Mouse (Mus musculus) limb, embryonic 14.5 days (tissue): ENCODE results near the gene Olfr652. TPM values are rescaled to one million over a fixed set of nuclear protein-coding genes. Genes with fewer than 3 reads are reported as not detected.

Experiments
- ATAC-seq: fragments of 200-750 bp; cut with Nextera tagmentation; 2 replicates; pipeline ENCODE4 v1.8.0; 2017; ENCODE audit warnings: low read depth, moderate number of reproducible peaks, moderate TSS enrichment; ENCODE audit not compliant: low FRiP score
- DNase-seq: peaks from one replicate; pipeline ENCODE4 v3.0.0-alpha.2; 2015; ENCODE audit warnings: low spot score
- H3K27ac ChIP-seq: fragments of 300-500 bp; sonication (generic); replicated peaks from 2 replicates; pipeline ENCODE4 v1.5.1; 2014; ENCODE audit warnings: low read depth, mild to moderate bottlenecking, low read length, moderate library complexity, mixed read lengths
- H3K27me3 ChIP-seq: fragments of 300-500 bp; sonication (generic); 2 replicates; pipeline ENCODE4 v1.6.1; 2014; ENCODE audit warnings: low read length, mixed read lengths; ENCODE audit not compliant: control insufficient read depth, insufficient read depth
- H3K36me3 ChIP-seq: fragments of 300-500 bp; sonication (generic); 2 replicates; pipeline ENCODE4 v1.6.1; 2014; ENCODE audit warnings: mild to moderate bottlenecking, low read length, moderate library complexity, mixed read lengths; ENCODE audit not compliant: control insufficient read depth, insufficient read depth
- H3K4me1 ChIP-seq: fragments of 300-500 bp; sonication (generic); 2 replicates; pipeline ENCODE4 v1.6.1; 2014; ENCODE audit warnings: antibody characterized with exemption, low read length, mixed read lengths; ENCODE audit not compliant: control insufficient read depth, insufficient read depth
- H3K4me2 ChIP-seq: fragments of 300-500 bp; sonication (generic); replicated peaks from 2 replicates; pipeline ENCODE4 v1.6.1; 2014; ENCODE audit warnings: low read depth, mild to moderate bottlenecking, low read length, moderate library complexity; ENCODE audit not compliant: severe bottlenecking
- H3K4me3 ChIP-seq: fragments of 300-500 bp; sonication (generic); replicated peaks from 2 replicates; pipeline ENCODE4 v1.5.1; 2014; ENCODE audit warnings: low read length
- H3K9ac ChIP-seq: fragments of 300-500 bp; sonication (generic); 2 replicates; pipeline ENCODE4 v1.6.1; 2014; ENCODE audit warnings: mild to moderate bottlenecking, low read depth, low read length, moderate library complexity; ENCODE audit not compliant: severe bottlenecking
- H3K9me3 ChIP-seq: fragments of 300-500 bp; sonication (generic); 2 replicates; pipeline ENCODE4 v1.6.1; 2016; ENCODE audit warnings: low read length; ENCODE audit not compliant: control insufficient read depth
- POLR2A ChIP-seq: fragments of 200-500 bp; IDR thresholded peaks from 2 replicates; pipeline ENCODE4 v1.8.0; 2012; ENCODE audit warnings: inconsistent platforms, mild to moderate bottlenecking, moderate library complexity, borderline replicate concordance; ENCODE audit not compliant: insufficient read depth, insufficient read length; ENCODE audit errors: extremely low read depth
- WGBS: fragments of 180-500 bp; shearing (Covaris S2); extraction: QIAGEN DNeasy Blood & Tissue Kit; methylation state at CpG from one replicate; pipeline ENCODE4 v1.1.7; 2014; 5-methylcytosine and 5-hydroxymethylcytosine counted together
- polyA plus RNA-seq, 2 experiments: library from polyadenylated mRNA; depleted of rRNA in 1 of 2; stranded (reverse) in 1 of 2; unstranded in 1 of 2; fragments of >200 nt; fragmentation: Nextera tagmentation in 1 of 2; extraction: Ambion mirVana in 1 of 2; gene quantifications; 2 replicates each; pipeline versions ENCODE4 v1.2.1 to v1.2.3; 2012 to 2014

Gene Olfr652
- polyA plus RNA-seq (2012; rRNA removed) (not detected in 2 replicates), polyA plus RNA-seq (2014; fragmentation: Nextera tagmentation; extraction: Ambion mirVana) (not detected in 2 replicates)

DNA sequence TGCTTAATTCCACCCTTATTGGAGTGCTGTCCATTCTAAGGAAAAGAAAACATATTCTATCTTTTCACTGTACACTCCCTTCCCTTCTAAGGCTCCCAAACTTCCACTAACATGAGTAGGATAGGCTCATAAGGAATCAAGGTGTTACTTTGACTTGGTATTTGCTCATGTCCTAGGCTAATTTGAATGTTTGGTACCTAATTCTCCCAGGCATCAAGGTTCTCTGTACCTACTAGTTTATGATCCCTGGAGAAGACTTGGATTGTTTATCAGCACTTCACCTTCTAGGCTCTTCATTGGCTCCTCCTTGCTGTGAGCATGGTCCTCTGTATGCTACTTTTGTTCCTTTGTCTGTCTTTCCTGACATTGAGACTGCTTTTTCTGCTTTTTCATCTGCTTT, at the start of gene Olfr652:
Olfr652 (plus strand) TSS at position 301 of the 400 bp plus-strand sequence.
- ATAC-seq, result no peak
- no peak within 1 kb of the TSS for H3K9ac ChIP-seq

DNA sequence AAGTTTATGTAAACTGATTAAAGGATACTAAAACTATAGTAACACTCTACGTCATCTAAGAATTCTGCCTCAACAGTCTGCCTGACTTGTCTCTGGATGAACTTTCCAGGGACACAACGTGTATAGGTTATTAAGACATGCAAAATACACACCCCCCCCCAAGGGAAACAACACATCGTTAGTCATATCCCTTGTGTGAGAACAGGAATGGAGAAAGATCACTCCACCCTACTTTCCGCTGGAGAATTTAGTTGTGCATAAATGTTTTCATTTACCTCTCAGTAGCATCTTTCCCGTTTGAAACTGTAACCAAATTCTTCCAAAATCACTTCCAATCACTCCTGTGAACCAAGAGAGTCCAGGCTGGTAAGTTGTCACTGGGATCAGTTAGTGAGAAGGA, 10.9 kb upstream of the Olfr652 start, which contains the start of gene Olfr651:
Olfr651 (plus strand) TSS at position 301 of the 400 bp plus-strand sequence.
- no peak within 1 kb of the TSS for H3K4me2 ChIP-seq
- TF ChIP-seq POLR2A, result no peak
- no peaks in the 10 kb centered on the region for H3K9me3 ChIP-seq
- DNase-seq (no peak), ATAC-seq (no peak)
- H3K9ac ChIP-seq, result no peak within 1 kb of the TSS
- H3K4me1 ChIP-seq, result no peaks in the 10 kb centered on the region
- H3K27ac ChIP-seq, result no peak within 1 kb of the TSS
- no peaks in the 10 kb centered on the region for H3K36me3 ChIP-seq
- H3K4me3 ChIP-seq, result no peak within 1 kb of the TSS
- WGBS, result 69% methylated on average over 5 of the region's 5 CpGs
- H3K27me3 ChIP-seq, result no peaks in the 10 kb centered on the region

More for the DNA sequence above, at the start of gene Olfr652:
- H3K36me3 ChIP-seq, result no peaks in the 10 kb centered on the region
- H3K4me1 ChIP-seq, result no peaks in the 10 kb centered on the region
- no peak within 1 kb of the TSS for H3K4me2 ChIP-seq
- H3K4me3 ChIP-seq, result no peak within 1 kb of the TSS
- H3K27me3 ChIP-seq, result no peaks in the 10 kb centered on the region
- no peak within 1 kb of the TSS for H3K27ac ChIP-seq
- no peak for TF ChIP-seq POLR2A
- DNase-seq, result no peak
- no peaks in the 10 kb centered on the region for H3K9me3 ChIP-seq

DNA sequence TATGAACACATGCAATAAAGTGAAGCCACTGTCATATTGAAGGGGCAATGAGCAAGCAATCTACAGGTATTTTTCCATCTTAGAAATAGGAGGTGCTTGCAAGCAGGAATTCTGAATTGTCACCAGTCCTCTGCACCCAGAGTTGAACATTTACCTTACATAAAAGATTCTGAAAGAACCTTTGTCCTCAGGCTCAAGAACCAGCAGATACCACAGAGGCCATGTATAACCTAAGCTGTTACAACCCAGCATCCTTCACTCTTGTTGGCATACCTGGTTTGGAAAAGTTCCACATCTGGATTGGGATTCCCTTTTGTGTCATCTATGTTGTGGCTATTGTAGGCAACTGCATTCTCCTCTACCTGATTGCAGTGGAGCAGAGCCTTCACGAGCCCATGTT, 8.0 kb upstream of the Olfr652 start:
- 67% methylated on average over 1 of the region's 1 CpGs for WGBS
- TF ChIP-seq POLR2A, result no peak
- no peak for ATAC-seq

DNA sequence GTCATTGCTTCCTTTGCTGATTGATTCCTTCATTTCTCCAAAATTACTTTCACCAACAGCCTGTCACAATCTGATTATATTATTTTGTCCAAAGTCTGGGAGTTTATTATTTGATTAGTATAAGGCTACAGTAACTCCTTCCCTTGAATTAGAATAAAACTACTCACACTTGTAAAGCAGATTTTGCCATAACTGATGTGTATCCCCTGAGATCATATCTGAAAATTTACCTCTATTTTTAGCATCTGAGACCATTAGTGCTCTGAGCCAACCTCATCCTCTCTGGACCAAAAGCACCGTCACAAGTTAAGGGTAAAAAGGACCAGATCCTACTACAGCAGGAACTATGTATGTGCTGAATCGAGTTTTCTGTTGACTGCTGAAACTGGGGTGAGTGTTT, 16.3 kb downstream of the Olfr652 start, which contains the start of gene Olfr653:
Olfr653 (plus strand) TSS at position 301 of the 400 bp plus-strand sequence.
- Histone ChIP-seq H3K4me3 (no peak within 1 kb of the TSS), H3K27ac (no peak within 1 kb of the TSS), H3K27me3 (no peaks in the 10 kb centered on the region), H3K4me1 (no peaks in the 10 kb centered on the region), H3K4me2 (no peak within 1 kb of the TSS), H3K9me3 (no peaks in the 10 kb centered on the region), H3K9ac (no peak within 1 kb of the TSS), H3K36me3 (no peaks in the 10 kb centered on the region)
- ATAC-seq (no peak), DNase-seq (no peak)
- no peak for TF ChIP-seq POLR2A
- 72% methylated on average over 2 of the region's 2 CpGs for WGBS

More for the DNA sequence above, 8.0 kb upstream of the Olfr652 start:
- Histone ChIP-seq H3K36me3 (no peaks in the 10 kb centered on the region), H3K27ac (no peak overlapping the region), H3K4me1 (no peaks in the 10 kb centered on the region), H3K9me3 (no peaks in the 10 kb centered on the region), H3K27me3 (no peaks in the 10 kb centered on the region), H3K4me3 (no peak overlapping the region), H3K4me2 (no peak overlapping the region), H3K9ac (no peak overlapping the region)
- DNase-seq, result no peak

DNA sequence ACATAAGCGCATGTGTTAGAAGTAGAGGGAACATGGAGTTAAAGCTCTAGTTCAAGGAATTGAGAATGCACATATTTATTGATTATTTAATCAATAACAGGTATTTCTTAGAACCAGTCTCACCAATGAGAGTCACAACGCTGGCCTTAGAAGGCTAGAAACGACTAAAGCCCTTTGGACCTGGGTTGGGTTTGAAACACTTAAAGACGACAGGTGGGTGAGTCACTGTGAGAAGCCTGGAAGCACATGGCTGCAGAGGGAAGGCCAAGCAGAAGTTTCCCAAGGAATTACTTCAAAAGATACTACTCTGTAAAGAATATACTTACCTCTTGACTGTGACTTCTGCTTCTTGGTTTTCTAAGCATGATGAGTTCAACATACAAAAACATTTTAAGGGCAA, 20.1 kb downstream of the Olfr652 start:
- Histone ChIP-seq H3K9me3 (no peaks in the 10 kb centered on the region), H3K27ac (no peak overlapping the region), H3K4me1 (no peaks in the 10 kb centered on the region), H3K9ac (no peak overlapping the region), H3K4me2 (no peak overlapping the region), H3K4me3 (no peak overlapping the region), H3K27me3 (no peaks in the 10 kb centered on the region), H3K36me3 (no peaks in the 10 kb centered on the region)
- no peak for ATAC-seq
- TF ChIP-seq POLR2A, result no peak
- DNase-seq, result no peak
- 84% methylated on average over 4 of the region's 4 CpGs for WGBS

DNA sequence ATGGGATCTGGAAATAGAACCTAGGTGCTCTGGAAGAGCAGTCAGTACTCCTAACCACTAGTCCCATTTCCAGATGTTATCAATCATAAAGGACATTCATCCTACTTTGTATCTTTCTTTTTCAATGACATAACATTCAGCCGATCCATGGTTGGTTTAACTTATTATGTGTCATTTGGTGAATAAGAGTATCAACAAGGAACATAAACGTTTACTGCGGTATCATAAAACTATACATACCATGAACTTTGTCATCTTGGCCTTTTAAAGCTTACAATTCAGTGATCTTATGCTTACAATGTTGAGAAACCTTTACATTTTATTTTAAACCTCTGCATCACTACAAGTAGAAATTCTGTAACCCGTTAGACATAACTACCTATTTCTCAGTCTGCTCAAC, 20.7 kb downstream of the Olfr652 start:
- Histone ChIP-seq H3K4me2 (no peak overlapping the region), H3K36me3 (no peaks in the 10 kb centered on the region), H3K9me3 (no peaks in the 10 kb centered on the region), H3K4me3 (no peak overlapping the region), H3K9ac (no peak overlapping the region), H3K27ac (no peak overlapping the region), H3K27me3 (no peaks in the 10 kb centered on the region), H3K4me1 (no peaks in the 10 kb centered on the region)
- DNase-seq (no peak), ATAC-seq (no peak)
- TF ChIP-seq POLR2A, result no peak
- 78% methylated on average over 4 of the region's 4 CpGs for WGBS
